Mouse (Mus musculus): ENCODE data around the gene Ptov1. TPM values are rescaled to one million over a fixed set of nuclear protein-coding genes. Genes with fewer than 3 reads are reported as not detected.

Ptov1 gene
- polyA plus RNA-seq, 1 experiment, result 306 TPM

DNA sequence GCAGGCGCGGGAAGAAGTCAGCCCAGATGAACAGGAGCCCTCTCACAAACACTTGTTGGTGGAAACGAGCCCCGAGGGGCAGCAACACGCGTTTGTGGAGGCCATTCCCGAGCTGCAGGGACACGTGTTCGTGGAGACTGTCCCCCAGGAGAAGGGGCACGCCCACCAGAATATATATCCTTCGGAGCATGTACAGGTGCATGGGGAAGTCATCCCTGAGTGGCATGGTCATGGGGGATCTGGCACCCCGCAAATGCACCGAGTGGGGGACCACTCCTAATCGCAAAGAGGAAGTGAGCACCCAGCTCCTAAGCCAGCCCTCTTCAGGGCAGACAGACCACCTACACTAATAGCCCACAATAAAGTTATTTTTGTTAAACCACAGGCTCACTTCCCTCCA, 29.2 kb downstream of the Ptov1 start:
- TF ChIP-seq GATA1 (IDR thresholded peaks at IDR 0.05; ENCODE audit: low read length), result no peak

DNA sequence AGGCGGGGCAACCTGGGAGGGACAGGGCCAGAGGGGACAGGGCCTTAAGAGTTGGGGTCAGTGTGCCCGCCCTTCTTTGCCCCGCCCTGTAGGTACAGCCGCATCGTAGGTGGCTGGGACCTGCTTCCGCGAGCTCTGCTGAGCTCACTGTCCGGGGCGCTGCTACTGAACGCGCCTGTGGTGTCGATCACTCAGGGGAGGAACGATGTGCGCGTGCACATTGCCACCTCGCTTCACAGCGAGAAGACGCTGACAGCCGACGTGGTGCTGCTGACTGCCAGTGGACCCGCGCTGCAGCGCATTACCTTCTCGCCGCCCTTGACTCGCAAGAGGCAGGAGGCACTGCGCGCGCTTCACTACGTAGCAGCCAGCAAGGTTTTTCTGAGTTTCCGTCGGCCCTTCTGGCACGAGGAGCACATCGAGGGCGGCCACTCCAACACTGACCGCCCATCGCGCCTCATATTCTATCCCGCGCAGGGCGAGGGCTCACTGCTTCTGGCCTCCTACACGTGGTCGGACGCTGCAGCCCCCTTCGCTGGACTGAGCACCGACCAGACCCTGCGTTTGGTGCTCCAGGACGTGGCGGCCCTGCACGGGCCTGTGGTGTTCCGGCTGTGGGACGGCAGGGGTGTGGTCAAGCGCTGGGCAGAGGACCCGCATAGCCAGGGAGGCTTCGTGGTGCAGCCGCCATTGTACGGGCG, 29.9 kb downstream of the Ptov1 start:
- TF ChIP-seq GATA1 (IDR thresholded peaks at IDR 0.05; ENCODE audit: low read length), result no peak

DNA sequence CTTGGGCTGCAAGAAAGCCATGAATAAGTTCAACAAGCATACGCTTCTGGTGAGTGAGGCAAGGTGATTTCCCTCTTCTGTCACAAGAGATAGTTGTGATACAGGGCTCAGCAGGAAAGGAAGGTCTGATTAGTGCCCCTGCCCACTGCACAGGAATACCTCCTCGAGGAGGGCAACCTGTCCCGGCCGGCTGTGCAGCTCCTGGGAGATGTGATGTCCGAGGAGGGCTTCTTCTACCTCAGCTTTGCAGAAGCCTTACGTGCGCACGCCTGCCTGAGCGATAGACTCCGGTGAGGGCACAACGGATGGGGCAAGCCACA, 30.5 kb downstream of the Ptov1 start:
- TF ChIP-seq GATA1 (IDR thresholded peaks at IDR 0.05; ENCODE audit: low read length), result no peak

DNA sequence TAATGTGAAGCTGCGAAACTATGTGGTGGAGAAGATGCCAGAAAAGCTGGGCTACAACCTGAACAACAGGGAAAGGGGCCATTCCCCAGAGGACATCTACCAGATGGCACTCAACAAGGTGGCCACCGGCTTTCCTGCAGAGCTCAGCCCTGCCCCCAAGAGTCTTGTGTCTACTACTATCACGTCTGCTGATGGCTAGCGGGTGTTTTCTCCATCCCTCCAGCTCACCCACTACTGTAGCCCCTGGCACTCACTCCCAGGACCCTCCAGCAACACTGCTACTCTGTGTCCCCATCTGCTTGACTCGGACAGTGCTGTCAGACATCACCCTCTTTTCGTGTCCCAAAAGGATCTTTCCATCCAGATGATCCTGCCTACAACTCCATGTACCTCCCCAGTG, 31.5 kb downstream of the Ptov1 start:
- no peak for TF ChIP-seq GATA1 (IDR thresholded peaks at IDR 0.05; ENCODE audit: low read length)

DNA sequence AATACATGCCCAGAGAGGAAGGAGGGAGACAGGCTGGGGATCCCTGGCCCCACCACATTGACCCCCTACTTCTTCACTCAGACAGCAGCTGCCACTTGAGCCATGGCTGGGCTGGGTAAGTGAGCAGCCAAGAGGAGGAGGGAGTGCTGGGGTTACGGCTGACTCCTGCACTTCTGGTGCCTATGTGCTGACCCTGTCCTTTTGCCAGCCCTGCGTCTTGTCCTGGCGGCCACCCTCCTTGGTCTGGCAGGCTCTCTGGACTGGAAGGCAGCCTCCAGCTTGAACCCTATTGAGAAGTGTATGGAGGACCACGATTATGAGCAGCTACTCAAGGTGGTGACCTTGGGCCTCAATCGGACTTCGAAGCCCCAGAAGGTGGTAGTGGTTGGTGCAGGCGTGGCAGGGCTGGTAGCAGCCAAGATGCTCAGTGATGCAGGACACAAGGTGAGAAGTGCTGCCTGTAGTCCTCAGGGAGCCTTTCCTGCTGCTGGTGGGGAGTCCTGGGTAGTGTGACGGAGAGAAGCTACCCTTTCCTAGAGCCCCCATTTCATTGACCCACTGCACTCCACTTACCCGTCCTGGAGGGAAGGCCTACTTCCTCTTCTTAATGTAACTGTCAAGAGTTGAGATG, 33.0 kb downstream of the Ptov1 start:
- no peak for TF ChIP-seq GATA1 (IDR thresholded peaks at IDR 0.05; ENCODE audit: low read length)

DNA sequence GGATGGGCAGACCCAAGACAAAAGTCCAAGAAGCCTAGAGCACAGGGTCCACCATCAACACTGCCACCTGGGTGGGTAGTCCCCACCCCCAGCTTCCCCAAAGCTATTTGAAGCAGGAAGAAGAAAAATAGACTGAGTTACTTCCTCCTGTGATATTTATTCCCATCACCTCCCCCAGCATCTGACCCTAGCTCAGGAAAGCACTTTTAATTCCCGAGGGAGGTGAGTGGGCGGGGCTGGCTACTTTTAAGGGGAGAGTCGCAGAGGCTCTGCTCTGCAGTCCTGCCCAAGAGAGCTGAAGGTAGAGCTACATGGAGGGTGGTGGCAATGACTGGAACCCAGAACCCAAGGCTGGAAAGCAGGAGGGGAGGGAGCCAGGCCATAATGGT, 33.6 kb downstream of the Ptov1 start:
- no peak for TF ChIP-seq GATA1 (IDR thresholded peaks at IDR 0.05; ENCODE audit: low read length)

DNA sequence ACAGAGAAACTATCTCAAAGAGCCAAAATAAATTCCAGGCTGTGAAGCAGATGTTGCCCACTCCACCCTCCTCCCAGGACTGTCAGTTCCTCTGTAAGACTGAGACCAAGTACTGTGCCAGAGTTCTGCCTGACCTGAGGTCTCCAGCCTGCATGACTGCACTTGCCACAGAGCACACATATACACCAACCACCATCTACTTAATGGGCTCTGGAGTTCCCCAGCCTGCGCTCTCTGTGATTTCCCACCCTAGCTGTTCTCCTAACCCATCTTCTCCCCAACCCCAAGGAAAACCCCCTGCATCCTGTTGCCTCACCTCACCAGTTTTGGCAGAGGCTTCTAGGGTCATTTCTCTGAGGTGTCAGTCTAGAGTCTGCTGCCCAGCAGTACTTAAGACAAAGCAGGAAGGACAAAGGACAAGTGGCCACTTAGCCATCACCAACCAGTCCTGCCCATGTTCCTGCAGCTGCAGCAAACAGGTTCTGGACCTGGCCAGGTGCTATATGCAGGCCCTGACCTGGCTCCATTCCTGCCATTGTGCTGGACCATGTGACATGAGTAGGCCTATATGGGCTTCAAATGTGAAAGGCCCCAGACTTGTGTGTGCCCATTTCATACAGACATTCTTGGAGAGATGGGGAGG, 34.1 kb downstream of the Ptov1 start:
- TF ChIP-seq GATA1 (IDR thresholded peaks at IDR 0.05; ENCODE audit: low read length), result no peak

DNA sequence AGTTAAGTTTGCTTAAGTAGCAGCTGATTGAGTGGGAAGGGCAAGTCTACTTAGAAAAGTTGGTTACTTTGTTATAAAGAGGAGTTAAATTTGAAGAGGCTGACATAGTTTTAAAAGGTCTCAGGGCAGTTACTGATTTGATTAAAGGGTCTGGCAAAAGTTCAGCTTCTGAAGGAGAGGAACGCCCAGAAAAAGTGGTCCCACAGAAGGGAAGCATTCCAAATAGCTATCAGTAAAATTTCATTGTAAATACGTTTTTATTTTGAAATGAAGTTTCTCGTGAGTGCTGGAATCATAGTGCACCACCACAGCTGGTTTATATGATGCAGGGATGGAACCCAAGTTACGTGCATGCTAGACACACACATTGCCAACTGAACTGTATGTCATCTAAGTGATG, 36.8 kb downstream of the Ptov1 start:
- no peak for TF ChIP-seq GATA1 (IDR thresholded peaks at IDR 0.05; ENCODE audit: low read length)

DNA sequence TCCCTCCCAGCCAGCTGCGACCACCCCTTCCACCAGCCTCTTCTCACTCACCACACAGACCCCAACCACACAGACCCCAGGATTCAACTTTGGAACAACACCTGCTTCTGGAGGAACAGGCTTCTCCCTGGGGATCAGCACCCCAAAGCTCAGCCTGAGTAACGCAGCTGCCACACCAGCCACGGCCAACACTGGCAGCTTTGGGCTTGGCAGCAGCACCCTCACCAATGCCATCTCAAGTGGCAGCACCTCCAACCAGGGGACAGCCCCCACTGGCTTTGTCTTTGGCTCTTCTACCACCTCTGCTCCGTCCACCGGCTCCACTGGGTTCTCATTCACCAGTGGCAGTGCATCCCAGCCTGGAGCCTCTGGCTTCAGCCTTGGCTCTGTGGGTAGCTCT, 40.9 kb downstream of the Ptov1 start:
- TF ChIP-seq GATA1 (IDR thresholded peaks at IDR 0.05; ENCODE audit: low read length), result no peak

DNA sequence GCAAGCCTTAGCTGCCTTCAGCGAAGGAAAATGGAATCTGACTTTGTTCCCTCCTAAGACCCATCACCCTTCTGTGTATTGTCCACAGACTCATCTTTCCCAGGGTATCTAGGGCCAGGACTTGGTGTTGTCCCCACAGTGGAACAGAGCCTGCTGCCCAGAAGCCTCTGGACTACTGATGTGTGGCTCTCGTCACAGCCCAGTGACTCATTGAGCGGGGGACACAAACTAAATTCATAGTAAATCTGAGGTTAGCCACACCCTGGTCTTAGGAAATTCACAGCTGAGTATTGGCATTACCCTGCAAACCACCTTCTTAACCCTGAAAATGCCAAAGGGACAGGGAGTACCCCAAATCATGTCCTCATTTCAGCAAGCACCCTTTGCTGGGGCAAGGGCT, 42.8 kb downstream of the Ptov1 start:
- TF ChIP-seq GATA1 (IDR thresholded peaks at IDR 0.05; ENCODE audit: low read length), result no peak

DNA sequence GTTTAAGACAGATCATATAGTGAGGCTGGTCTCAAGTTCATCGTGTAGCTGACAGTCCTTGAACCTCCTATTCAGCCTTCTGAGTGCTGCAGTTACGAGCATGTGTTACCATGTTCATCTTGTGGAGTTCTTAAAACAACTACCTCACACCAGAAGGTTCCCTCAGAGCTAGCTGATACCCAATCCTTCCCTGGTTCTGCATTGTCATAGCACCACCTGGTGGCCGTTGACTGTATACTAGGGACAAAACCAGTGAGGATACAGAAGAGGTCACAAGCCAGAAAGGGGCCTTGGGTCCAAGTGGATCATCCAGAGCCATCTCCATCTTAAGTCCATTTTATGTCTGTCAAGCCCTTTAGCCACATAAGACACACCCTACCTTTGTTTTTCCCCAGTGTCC, 44.7 kb downstream of the Ptov1 start:
- TF ChIP-seq GATA1 (IDR thresholded peaks at IDR 0.05; ENCODE audit: low read length), result no peak

DNA sequence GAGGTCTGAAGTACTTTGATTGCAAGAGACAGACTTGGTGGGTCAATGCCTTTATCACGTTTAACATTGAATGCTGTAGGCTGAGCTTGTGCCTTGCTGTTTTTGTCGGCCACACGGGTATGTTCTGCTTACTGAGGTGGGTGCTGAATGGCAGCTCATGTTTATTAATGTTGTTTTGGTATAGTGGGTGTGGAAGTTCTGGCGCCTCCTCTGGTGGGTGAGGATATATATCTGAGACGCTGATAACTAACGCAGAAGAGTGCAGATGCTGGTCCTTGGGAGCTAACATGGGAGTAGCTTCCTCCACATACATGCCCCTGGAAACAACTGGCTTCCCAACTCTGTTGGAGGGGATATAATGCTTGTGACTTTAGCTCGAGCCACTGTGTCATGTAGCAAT, 46.2 kb downstream of the Ptov1 start:
- no peak for TF ChIP-seq GATA1 (IDR thresholded peaks at IDR 0.05; ENCODE audit: low read length)

DNA sequence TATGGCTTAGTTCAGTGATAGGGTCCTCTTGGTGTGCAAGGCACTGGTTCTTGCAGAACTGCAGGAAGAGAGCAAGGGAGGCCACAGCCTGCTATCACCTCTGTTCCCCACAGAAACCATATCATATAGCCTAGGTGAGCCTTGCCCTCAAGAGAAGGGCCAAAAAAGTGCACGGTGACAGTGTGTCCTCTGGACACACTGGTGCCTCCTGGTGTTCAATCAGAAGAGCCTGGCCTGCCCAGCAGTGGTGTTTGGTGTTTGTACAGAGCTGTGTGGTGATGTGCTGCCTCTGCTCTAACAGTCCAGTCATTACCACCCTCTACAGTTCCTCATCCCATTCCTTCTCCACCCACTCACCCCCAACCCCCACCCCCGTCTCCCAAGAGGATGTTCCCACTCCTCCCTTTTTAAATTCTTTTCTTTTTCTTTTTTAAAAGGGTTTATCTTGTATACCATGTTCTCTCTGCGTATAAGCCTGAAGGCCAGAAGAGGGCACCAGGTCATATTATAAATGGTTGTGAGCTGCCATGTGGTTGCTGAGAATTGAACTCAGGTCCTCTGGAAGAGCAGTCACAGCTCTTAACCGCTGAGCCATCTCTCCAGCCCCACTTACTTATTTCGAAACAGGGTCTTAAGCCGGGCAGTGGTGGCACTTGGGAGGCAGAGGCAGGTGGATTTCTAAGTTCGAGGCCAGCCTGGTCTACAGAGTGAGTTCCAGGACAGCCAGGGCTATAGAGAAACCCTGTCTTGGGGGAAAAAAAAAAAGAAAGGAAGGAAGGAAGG, 47.7 kb downstream of the Ptov1 start:
- no peak for TF ChIP-seq GATA1 (IDR thresholded peaks at IDR 0.05; ENCODE audit: low read length)

DNA sequence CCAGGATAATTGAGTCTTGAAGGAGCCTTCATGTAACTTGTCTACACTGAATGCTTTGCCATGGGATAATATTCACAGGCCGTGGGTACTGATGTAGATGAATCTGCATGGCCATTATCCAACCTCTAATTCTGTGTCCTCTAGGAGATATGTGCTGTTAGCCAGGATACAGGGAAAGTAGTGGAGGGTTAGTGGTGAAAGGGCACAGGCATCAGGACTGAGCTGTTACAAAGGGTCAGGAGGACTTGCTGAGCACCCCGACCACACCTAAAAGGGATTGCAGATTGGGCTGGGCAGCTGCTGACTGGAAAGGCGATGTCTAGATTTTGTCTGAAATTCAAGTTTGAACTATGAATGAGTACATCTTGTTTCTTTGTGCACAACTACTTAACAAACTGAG, 49.1 kb downstream of the Ptov1 start:
- TF ChIP-seq GATA1 (IDR thresholded peaks at IDR 0.05; ENCODE audit: low read length), result no peak

DNA sequence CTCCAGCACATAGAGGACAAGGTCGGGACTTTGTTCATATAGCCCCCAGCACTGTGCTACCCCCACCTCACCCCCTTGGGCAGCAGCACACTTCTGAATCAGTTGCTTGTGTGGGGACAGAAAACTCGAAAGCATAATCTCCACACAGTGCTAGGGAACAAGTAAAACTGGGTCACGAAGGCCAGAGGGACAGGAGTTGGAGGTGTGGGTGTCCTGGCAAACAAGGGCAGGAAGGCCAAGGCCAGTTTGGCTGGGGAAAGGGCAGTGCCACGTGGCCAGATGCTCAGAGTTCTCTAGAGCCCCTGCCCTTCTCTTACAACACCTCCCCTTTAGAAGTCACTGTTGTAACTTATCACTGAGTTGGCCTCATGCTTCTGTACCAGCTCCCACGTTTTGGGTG, 49.7 kb downstream of the Ptov1 start:
- no peak for TF ChIP-seq GATA1 (IDR thresholded peaks at IDR 0.05; ENCODE audit: low read length)

DNA sequence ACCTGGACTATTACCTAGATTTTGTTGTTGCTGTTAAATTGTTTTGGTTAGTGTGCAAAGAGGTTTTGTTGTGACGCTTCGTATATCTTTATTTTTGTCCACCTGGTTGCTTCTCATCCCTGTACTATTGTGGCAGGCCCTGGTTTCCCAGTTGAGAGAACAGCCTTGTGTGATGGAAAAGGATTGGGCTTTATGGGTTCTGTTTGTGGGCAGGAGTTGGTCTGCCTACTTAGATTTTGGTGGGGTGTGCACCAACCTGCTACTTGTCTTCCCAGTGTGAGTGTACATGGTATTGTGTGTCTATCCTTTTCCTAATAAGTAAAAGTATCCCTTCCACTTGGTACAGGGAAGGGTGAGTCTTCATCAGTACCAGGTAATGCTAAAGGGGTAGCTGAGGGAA, 50.2 kb downstream of the Ptov1 start:
- no peak for TF ChIP-seq GATA1 (IDR thresholded peaks at IDR 0.05; ENCODE audit: low read length)

Data from G1E-ER4 (cell line).